Mouse (Mus musculus) small intestine, adult 2 months (tissue): Measurements from ENCODE around the gene Mid1.

ENCODE experiments used
- CTCF ChIP-seq: fragments of 200-500 bp; IDR thresholded peaks from 2 replicates; pipeline ENCODE4 v1.5.1; 2012; ENCODE audit warnings: low read depth, mild to moderate bottlenecking, control low read depth, inconsistent platforms, low read length, moderate library complexity, mixed read lengths; ENCODE audit not compliant: insufficient replicate concordance, insufficient read length; ENCODE audit errors: extremely low read depth
- POLR2A ChIP-seq: fragments of 200-500 bp; IDR thresholded peaks from 2 replicates; pipeline ENCODE4 v1.6.1; 2012; ENCODE audit warnings: low read depth, mild to moderate bottlenecking, control low read depth, inconsistent platforms, low read length, moderate library complexity

DNA sequence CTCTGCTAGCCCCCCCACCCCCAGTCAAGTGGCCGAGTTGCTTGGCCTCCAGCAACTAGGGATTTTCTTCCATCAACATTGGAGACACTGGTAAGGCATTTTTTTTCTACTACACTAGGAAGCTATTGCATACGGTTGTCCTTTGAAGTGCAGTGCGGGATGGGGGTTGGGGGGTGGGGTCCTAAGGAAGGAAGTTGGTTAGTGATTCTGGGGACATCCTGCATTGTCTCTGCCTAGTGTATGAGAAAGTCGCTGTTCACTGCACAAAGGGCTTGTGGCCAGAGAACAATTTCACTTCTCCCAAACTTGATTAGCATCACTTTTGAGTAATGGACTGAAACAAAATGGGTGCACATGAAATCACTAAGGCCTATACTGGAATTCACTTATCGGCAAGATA is 143.1 kb downstream of the Mid1 start:
- TF ChIP-seq POLR2A = no peak
- TF ChIP-seq CTCF = no peak
